Mouse (Mus musculus): ENCODE measurements around the gene Ccr1. TPM values are rescaled to one million over a fixed set of nuclear protein-coding genes. Genes with fewer than 3 reads are reported as not detected.
"Not testable (repeated sequence)": the region's sequence is repeated elsewhere in the genome, so short reads cannot be mapped to it uniquely, and the experiment has no call there.

The Ccr1 gene
- polyA plus RNA-seq, 1 experiment = 4.4 TPM

GRCm38 (mm10) chr9:123991312-123991906 is 22.9 kb upstream of the Ccr1 start:
- Histone ChIP-seq H3K27ac (ENCODE audit: insufficient read depth, low read length) (peak overlapping the region; percentile 62; the same call in 1 of the 2 replicates), H3K4me3 (ENCODE audit: extremely low read depth, insufficient read depth, insufficient read length) (no peak overlapping the region), H3K27me3 (ENCODE audit: control insufficient read depth, insufficient read depth, low read length) (no peaks in the 10 kb centered on the region), H3K4me1 (ENCODE audit: control insufficient read depth, insufficient read depth, insufficient read length) (peaks cover 16% of the 10 kb centered on the region), H3K36me3 (ENCODE audit: control insufficient read depth, insufficient read depth, low read length) (no peaks in the 10 kb centered on the region)
- WGBS = 10% methylated on average over 1 of the region's 1 CpGs
- DNase-seq (ENCODE audit: low read depth in 1 of 2, low spot score in 2 of 2) = no peak
- TF ChIP-seq CTCF (IDR thresholded peaks at IDR 0.05; ENCODE audit: extremely low read depth, insufficient read depth, insufficient read length, insufficient replicate concordance) = no peak
- no peak for TF ChIP-seq POLR2A (IDR thresholded peaks at IDR 0.05; ENCODE audit: low read depth, low read length)

- peak; percentile 29 to 37 for DNase-seq (ENCODE audit: low read depth in 1 of 2, low spot score in 2 of 2)
- WGBS = 2% methylated on average over 3 of the region's 3 CpGs
- no peak for TF ChIP-seq POLR2A (IDR thresholded peaks at IDR 0.05; ENCODE audit: low read depth, low read length)
- no peak for TF ChIP-seq CTCF (IDR thresholded peaks at IDR 0.05; ENCODE audit: extremely low read depth, insufficient read depth, insufficient read length, insufficient replicate concordance)
- H3K27me3 ChIP-seq (ENCODE audit: control insufficient read depth, insufficient read depth, low read length) = no peaks in the 10 kb centered on the region
- no peak overlapping the region for H3K4me3 ChIP-seq (ENCODE audit: extremely low read depth, insufficient read depth, insufficient read length)
- H3K36me3 ChIP-seq (ENCODE audit: control insufficient read depth, insufficient read depth, low read length) = no peaks in the 10 kb centered on the region
- H3K4me1 ChIP-seq (ENCODE audit: control insufficient read depth, insufficient read depth, insufficient read length) = peaks cover 16% of the 10 kb centered on the region
- H3K27ac ChIP-seq (ENCODE audit: insufficient read depth, low read length) = peak overlapping the region; percentile 60
These were observed 21.2 kb upstream of the Ccr1 start for GRCm38 (mm10) chr9:123989671-123990070.

GRCm38 (mm10) chr9:123986217-123986616 is 17.7 kb upstream of the Ccr1 start:
- no peaks in the 10 kb centered on the region for H3K36me3 ChIP-seq (ENCODE audit: control insufficient read depth, insufficient read depth, low read length)
- TF ChIP-seq CTCF (IDR thresholded peaks at IDR 0.05; ENCODE audit: extremely low read depth, insufficient read depth, insufficient read length, insufficient replicate concordance) (peak; percentile 17; the same call in 1 of the 2 replicates), POLR2A (IDR thresholded peaks at IDR 0.05; ENCODE audit: low read depth, low read length) (no peak)
- WGBS = 42% methylated on average over 2 of the region's 2 CpGs
- H3K4me1 ChIP-seq (ENCODE audit: control insufficient read depth, insufficient read depth, insufficient read length) = peaks cover 11% of the 10 kb centered on the region
- H3K27me3 ChIP-seq (ENCODE audit: control insufficient read depth, insufficient read depth, low read length) = no peaks in the 10 kb centered on the region
- H3K27ac ChIP-seq (ENCODE audit: insufficient read depth, low read length) = no peak overlapping the region; the same call in 1 of the 2 replicates
- H3K4me3 ChIP-seq (ENCODE audit: extremely low read depth, insufficient read depth, insufficient read length) = no peak overlapping the region
- DNase-seq (ENCODE audit: low read depth in 1 of 2, low spot score in 2 of 2) = peak; percentile 51 to 70

DNA sequence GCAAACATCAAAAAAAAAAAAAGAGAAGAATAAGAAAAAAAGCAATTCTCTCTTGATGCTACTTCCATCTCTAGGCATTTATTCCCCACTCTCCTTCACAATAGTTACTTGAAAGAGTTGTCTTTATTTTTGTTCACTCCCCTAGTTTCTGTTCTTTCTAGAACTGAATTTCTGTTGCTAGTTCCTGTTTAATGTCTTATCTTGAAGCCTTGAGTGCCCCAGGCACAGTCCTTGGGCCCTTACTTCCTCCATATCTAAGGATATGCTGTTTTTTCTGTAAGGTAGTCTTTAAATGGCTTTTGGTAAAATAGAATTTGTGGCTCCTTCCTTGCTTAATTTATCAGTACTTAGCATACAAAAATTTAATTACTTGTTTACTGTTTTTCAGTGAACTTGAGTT is 16.5 kb upstream of the Ccr1 start:
- peaks cover 6% of the 10 kb centered on the region; the same call in 1 of the 2 replicates for H3K4me1 ChIP-seq (ENCODE audit: control insufficient read depth, insufficient read depth, insufficient read length)
- H3K36me3 ChIP-seq (ENCODE audit: control insufficient read depth, insufficient read depth, low read length) = no peaks in the 10 kb centered on the region
- no peak for TF ChIP-seq POLR2A (IDR thresholded peaks at IDR 0.05; ENCODE audit: low read depth, low read length)
- TF ChIP-seq CTCF (IDR thresholded peaks at IDR 0.05; ENCODE audit: extremely low read depth, insufficient read depth, insufficient read length, insufficient replicate concordance) = no peak
- no peak overlapping the region for H3K4me3 ChIP-seq (ENCODE audit: extremely low read depth, insufficient read depth, insufficient read length)
- no peak overlapping the region for H3K27ac ChIP-seq (ENCODE audit: insufficient read depth, low read length)
- DNase-seq (ENCODE audit: low read depth in 1 of 2, low spot score in 2 of 2) = no peak
- no peaks in the 10 kb centered on the region for H3K27me3 ChIP-seq (ENCODE audit: control insufficient read depth, insufficient read depth, low read length)

GRCm38 (mm10) chr9:123982720-123983119 is 14.2 kb upstream of the Ccr1 start:
- peaks cover 4% of the 10 kb centered on the region; the same call in 1 of the 2 replicates for H3K4me1 ChIP-seq (ENCODE audit: control insufficient read depth, insufficient read depth, insufficient read length)
- H3K4me3 ChIP-seq (ENCODE audit: extremely low read depth, insufficient read depth, insufficient read length) = no peak overlapping the region
- no peak for DNase-seq (ENCODE audit: low read depth in 1 of 2, low spot score in 2 of 2)
- H3K27me3 ChIP-seq (ENCODE audit: control insufficient read depth, insufficient read depth, low read length) = no peaks in the 10 kb centered on the region
- H3K36me3 ChIP-seq (ENCODE audit: control insufficient read depth, insufficient read depth, low read length) = no peaks in the 10 kb centered on the region
- no peak overlapping the region for H3K27ac ChIP-seq (ENCODE audit: insufficient read depth, low read length)
- TF ChIP-seq POLR2A (IDR thresholded peaks at IDR 0.05; ENCODE audit: low read depth, low read length) (no peak), CTCF (IDR thresholded peaks at IDR 0.05; ENCODE audit: extremely low read depth, insufficient read depth, insufficient read length, insufficient replicate concordance) (no peak)
- WGBS = 71% methylated on average over 1 of the region's 1 CpGs

DNA sequence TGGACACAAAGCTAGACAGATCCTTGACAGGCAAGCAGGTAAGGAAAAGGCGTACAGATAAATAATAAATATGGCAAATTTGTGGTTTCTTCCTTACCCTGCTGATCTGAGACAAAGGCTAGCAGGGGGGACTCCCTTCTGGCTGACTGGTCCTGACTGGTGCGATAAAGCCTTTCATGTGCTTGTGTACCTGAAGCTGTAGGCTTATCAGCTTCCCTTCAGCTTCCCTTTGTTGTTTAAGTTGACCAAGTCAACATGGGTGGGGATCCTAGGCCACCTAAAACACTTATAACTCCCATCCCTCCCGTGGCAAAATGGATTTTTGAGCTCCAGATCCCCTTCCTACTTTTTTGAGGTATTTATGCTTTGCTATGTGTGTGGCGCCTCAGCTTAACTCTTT is 13.4 kb upstream of the Ccr1 start:
- Histone ChIP-seq H3K36me3 (ENCODE audit: control insufficient read depth, insufficient read depth, low read length) (no peaks in the 10 kb centered on the region), H3K4me1 (ENCODE audit: control insufficient read depth, insufficient read depth, insufficient read length) (peaks cover 4% of the 10 kb centered on the region; the same call in 1 of the 2 replicates), H3K4me3 (ENCODE audit: extremely low read depth, insufficient read depth, insufficient read length) (no peak overlapping the region), H3K27me3 (ENCODE audit: control insufficient read depth, insufficient read depth, low read length) (no peaks in the 10 kb centered on the region), H3K27ac (ENCODE audit: insufficient read depth, low read length) (no peak overlapping the region)
- DNase-seq (ENCODE audit: low read depth in 1 of 2, low spot score in 2 of 2) = no peak
- no peak for TF ChIP-seq CTCF (IDR thresholded peaks at IDR 0.05; ENCODE audit: extremely low read depth, insufficient read depth, insufficient read length, insufficient replicate concordance)
- no peak for TF ChIP-seq POLR2A (IDR thresholded peaks at IDR 0.05; ENCODE audit: low read depth, low read length)
- WGBS = 65% methylated on average over 4 of the region's 4 CpGs

GRCm38 (mm10) chr9:123980858-123981475 is 12.5 kb upstream of the Ccr1 start:
- H3K4me3 ChIP-seq (ENCODE audit: extremely low read depth, insufficient read depth, insufficient read length); H3K36me3 ChIP-seq (ENCODE audit: control insufficient read depth, insufficient read depth, low read length); H3K27ac ChIP-seq (ENCODE audit: insufficient read depth, low read length); DNase-seq (ENCODE audit: low read depth in 1 of 2, low spot score in 2 of 2); H3K27me3 ChIP-seq (ENCODE audit: control insufficient read depth, insufficient read depth, low read length); H3K4me1 ChIP-seq (ENCODE audit: control insufficient read depth, insufficient read depth, insufficient read length): not testable (repeated sequence)
- no CpG with 5 or more reads among the region's 3 CpGs for WGBS

Data from spleen, adult 2 months (tissue).